Mouse (Mus musculus) heart, adult 2 months (tissue): ENCODE data around the gene Plekha8.

Experiments used
- CTCF ChIP-seq: fragments of 200-600 bp; IDR thresholded peaks from 2 replicates; pipeline ENCODE4 v1.8.1; 2022; ENCODE audit warnings: antibody characterized with exemption, mild to moderate bottlenecking, moderate library complexity
- POLR2A ChIP-seq: fragments of 200-500 bp; IDR thresholded peaks from 2 replicates; pipeline ENCODE4 v1.6.1; 2011; ENCODE audit warnings: mild to moderate bottlenecking, low read depth, low read length, control low read depth; ENCODE audit not compliant: insufficient read depth

DNA sequence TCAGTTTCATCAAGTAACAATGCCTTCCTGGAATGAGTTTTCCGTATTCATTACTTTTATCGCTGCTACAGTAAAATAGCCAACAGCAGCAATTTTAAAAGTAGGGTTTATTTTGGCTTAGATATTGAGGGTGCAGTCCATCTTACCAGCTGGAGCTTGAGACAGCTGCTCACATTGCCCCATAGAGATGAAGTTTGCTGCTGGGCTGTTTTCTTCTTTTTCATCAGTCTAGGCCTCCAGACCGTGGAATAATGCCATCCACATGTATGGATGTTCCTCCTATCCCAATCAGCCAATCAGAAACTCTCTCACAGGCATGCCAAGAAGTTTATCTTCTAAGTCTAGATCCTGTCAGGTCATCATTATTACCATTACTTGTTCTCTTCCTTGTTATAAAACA lies 45.0 kb downstream of the Plekha8 start:
- no peak for TF ChIP-seq POLR2A
- TF ChIP-seq CTCF = no peak
